Mouse (Mus musculus) CD8-positive naive resting alpha-beta T cell, adult 2 months (primary cell): ENCODE data around the gene Ptgdr.
"Not testable (repeated sequence)": the region's sequence is repeated elsewhere in the genome, so short reads cannot be mapped to it uniquely, and the experiment has no call there.

Source experiments
- DNase-seq, 2 experiments: peaks; one replicate each; pipeline ENCODE4 v3.0.0; 2022; ENCODE audit warnings: low read depth in 2 of 2, low spot score in 2 of 2

Ptgdr gene

GRCm38 (mm10) chr14:44813152-44813551 lies 46.0 kb downstream of the Ptgdr start:
- not testable (repeated sequence) for DNase-seq
